Mouse (Mus musculus): ENCODE data around the gene Pfdn6.
"Not testable (repeated sequence)": the region's sequence is repeated elsewhere in the genome, so short reads cannot be mapped to it uniquely, and the experiment has no call there.

Pfdn6 gene

DNA sequence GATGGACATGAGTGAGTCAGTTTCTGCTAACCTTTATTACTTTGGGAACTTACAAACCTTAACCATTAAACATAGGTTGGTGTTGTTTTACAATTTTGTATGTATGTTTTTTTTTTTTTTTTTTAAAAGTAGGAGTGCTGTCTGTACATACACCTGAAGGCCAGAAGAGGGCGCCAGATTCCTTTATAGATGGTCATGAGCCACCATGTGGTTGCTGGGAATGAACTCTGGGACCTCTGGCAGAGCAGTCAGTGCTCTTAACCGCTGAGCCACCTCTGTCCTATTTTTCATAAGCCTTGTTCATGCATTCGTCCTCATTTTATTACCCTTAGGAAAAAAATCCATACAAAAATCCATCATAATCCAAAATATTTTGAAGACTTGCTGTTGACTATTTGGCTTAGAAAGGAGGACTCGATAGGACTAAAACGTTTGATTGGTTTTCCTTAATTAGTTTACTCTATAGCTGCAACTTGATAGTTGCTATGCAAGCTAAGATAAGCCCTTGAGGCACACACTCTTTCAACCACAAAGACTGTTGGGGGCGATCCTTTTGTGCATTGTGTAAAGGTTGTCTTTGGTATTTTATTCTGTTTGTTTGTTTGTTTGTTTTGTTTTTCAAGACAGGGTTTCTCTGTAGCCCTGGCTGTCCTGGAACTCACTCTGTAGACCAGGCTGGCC, 42.9 kb downstream of the Pfdn6 start:
- no peak for DNase-seq (ENCODE audit: low spot score in 2 of 2)

DNA sequence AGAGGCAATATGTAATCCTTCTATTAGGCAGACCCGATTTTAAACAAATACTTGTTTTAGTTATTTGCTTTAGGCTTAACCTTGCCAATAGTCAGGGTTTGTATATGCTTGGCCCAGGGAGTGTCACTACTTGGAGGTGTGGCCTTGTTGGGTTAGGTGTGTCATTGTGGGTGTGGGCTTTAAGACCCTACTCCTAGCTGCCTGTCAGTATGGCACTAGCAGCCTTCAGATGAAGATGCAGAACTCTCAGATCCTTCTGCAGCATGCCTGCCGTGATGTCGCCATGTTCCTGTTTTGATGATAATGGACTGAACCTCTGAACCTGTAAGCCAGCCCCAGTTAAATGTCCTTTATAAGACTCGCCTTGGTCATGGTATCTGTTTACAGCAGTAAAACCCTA, 47.1 kb downstream of the Pfdn6 start:
- DNase-seq (ENCODE audit: low spot score in 2 of 2), result not testable (repeated sequence)

DNA sequence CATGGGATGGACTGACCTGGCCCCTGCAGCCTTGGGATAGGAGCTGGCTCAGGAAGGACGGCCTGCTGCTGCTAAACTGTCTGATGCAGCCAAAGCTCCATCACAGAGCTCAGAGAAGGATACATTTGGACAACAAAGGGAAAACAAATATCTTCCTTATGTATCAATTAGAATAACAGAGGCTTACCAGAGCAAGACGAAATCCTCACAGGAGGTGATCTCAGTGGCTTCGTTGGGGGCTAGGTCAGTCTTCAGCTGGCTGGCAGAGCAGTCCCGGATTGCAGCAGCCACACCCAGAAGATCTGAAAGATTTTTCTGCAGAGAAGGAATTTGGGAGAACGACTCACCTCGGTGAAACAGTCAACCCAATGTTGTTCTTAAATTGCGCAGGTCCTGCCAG, 47.7 kb downstream of the Pfdn6 start:
- no peak for DNase-seq (ENCODE audit: low spot score in 2 of 2)

DNA sequence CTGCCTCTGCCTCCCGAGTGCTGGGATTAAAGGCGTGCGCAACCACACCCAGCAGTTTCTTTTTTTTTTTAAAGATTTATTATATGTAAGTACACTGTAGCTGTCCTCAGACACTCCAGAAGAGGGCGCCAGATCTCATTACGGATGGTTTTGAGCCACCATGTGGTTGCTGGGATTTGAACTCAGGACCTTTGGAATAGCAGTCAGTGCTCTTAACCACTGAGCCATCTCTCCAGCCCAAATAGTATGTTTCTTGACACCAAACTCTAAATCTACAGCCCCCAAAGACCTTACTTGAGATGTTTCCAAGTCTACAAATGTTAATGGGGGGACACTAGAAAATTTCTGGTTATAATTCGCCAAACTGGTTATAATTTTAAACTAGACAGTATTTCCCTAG, 48.3 kb downstream of the Pfdn6 start:
- not testable (repeated sequence) for DNase-seq (ENCODE audit: low spot score in 2 of 2)

DNA sequence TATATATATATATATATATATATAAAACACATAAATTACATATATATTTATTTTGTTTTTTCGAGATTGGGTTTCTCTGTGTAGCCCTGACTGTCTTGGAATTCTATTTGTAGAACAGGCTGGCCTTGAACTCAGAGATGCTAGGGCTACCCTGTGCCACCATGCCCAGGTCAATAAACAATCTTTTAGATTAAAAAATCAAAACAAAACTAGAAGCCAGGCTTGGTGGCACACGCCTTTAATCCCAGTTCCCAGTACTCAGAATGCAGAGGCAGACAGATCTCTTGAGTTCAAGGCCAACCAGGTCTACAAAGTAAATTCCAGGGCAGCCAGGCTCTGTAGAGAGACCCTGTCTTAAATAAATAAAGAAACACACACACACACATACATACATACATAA, 48.8 kb downstream of the Pfdn6 start:
- DNase-seq (ENCODE audit: low spot score in 2 of 2), result no peak

DNA sequence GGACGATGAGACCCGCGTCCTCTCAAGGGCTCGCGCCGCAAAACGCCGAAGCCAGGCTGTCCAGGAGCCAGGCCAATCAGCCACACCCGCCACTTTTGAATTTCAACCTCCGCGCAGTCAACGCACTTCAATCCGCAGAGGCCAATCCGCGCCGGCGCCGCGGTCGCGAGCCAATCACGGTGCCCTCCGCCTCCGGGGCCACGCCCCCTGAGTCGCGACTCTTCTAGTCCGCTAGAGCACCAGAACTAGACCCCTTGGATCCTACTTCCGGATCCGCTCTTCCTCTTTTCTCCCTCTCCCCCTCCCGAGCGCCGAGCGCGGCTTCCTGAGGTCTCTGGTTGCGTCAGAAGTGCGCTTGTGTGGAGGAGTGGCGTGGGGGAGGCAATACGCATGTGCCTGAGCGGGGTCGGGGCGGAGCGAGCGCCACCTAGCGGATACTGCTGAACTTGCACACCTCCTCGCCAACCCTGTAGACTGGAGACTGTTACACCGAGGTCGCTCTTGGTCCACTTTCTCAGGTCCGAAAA, 49.5 kb downstream of the Pfdn6 start, which contains the start of gene Kifc1:
Gene Kifc1, minus strand, starts transcription at position 129 of the 527 bp plus-strand sequence.
- peak; percentile 98 to 99 for DNase-seq (ENCODE audit: low spot score in 2 of 2)

DNA sequence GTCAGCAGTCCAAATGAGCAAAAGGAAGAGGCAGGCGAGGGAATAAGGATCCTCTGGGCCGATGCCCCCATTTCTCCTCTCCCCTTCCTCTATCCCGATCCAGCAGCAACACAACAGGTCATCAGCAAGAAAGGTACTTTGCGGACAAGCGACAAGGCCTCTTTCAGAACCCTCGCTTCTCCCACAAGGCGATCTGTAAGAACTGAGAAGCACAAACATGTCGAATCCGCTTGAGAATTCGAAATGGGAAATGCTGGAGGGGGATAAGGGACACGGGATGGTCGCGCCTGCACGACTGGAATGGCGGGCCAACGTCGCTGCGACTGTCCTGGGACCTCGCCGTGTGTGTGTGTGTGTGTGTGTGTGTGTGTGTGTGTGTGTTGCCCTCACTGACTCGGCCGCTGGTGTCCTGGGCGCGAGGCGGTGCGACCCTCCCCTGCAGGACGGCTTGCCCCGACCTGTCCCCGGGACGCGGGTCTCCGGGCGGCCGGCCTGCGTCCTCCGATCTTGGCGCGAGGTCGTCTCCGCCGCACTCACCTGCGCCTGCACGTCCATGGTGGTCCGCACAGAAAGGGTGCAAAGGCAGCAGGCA, 50.1 kb downstream of the Pfdn6 start:
- DNase-seq (ENCODE audit: low spot score in 2 of 2), result not testable (repeated sequence)
